Mouse (Mus musculus) 3T3-L1 (cell line): ENCODE data around the gene Stam2.

Source experiments
- DNase-seq: peaks from one replicate; pipeline ENCODE4 v3.0.0-alpha.2; 2015; ENCODE audit warnings: low read depth, low spot score

Gene Stam2

DNA sequence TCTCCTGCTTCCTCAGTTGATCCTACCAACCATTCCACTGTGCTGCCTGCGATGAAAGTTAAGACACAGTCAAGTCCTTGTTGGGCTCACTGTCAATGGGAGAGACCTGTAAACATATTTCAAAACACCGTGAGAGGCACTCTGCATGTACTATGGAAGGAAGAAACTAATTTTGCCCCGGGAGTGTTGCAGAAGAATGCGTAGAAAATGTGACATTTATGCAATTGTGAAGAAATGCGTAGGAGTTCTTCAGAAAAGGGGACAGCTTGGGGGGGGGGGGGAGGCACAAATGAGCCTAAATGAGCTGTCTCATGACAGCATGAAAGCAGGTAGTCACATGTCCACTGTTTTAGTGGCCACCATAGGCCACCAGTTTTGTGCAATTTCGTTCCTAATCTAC, 90.5 kb downstream of the Stam2 start:
- no peak for DNase-seq

DNA sequence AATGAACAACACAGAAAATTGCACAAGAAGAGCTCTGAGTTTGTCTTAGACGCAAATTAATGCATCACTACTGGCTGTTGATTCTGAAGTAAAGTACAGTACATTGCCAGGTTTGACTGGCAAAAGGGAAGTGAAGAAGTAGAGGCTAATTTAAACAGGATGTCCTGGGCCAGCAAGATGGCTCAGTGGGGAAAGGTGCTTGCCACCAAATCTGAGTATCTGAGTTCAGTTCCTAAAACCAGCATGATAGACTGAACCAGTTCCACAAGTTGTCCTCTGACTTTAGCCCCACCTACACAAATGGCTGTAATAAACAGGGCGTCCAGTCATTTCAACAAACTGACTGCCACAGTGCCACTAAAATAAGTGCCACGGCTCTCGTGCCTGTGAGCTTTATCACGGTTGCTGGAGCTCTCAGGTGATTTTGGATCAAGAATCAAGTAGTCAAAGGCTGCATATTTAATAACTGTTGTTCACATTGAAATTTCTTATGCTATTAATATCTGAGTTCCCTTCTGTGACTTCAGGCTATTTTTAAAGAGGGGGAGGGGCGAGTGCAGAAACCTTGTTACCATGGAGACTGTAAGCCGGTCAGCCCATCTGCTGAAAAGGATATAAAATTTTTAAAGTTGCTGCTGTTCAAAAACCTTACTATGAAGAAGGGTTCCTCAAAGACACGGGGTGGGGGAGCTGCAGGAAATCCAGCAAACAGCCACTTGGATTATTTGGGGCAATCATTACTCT, 94.7 kb downstream of the Stam2 start:
- DNase-seq, result no peak

DNA sequence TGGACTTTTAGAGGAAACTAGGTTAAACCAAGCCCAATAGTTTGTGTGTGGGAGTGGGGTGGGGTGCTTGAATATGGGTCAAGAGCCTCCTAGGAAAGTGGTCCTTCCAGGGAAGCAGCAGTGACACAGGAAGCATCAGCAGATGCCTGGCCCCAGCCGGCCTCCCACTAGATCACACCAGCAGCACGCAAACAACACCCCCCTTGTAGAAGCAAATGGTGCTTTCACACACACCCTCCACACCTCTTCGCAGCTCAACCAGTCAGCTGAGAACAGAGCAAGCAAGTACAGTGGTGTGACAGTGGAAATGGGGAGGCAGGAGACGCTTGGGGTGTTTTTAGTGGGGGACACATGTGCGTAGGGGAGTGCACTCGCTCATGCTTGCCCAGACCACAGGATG, 98.4 kb downstream of the Stam2 start:
- no peak for DNase-seq
